Mouse (Mus musculus) olfactory bulb, adult 2 months (tissue): ENCODE data around the gene Traf7.

Source experiments
- CTCF ChIP-seq: fragments of 200-500 bp; IDR thresholded peaks from 2 replicates; pipeline ENCODE4 v1.5.1; 2012; ENCODE audit warnings: low read depth, mild to moderate bottlenecking, low read length, moderate library complexity; ENCODE audit not compliant: insufficient read depth
- POLR2A ChIP-seq: fragments of 200-500 bp; IDR thresholded peaks from 2 replicates; pipeline ENCODE4 v1.6.1; 2012; ENCODE audit warnings: mild to moderate bottlenecking, low read depth, low read length, moderate library complexity; ENCODE audit not compliant: insufficient read depth

GRCm38 (mm10) chr17:24505286-24505955, 22.3 kb downstream of the Traf7 start:
- TF ChIP-seq POLR2A (no peak), CTCF (no peak)
